Mouse (Mus musculus): ENCODE data around the gene Gm34302. TPM values are rescaled to one million over a fixed set of nuclear protein-coding genes. Genes with fewer than 3 reads are reported as not detected.

The Gm34302 gene
- not detected for polyA plus RNA-seq (2017; shearing (Covaris generic))

DNA sequence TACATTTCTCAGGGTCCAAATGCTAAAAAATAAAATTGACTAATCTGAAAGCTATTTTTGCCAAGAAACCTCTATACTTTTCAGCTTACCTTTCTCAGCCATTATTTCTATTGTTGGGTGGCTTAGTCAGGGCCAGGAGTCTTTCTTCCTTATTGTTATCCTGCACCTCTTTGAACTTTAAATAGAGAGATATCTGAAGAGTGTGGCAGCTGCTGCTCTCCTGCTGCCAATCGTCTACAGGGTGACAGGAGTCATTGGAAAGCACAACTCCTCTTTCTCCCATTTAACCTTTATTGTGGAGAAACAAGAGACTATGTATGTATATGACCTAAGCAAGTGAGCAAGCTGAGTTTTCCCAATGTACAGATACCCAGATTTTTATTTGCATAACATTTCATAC, at the start of gene Gm34302:
TSS of gene Gm34302 (minus strand) at position 154 of the 400 bp plus-strand sequence.

Other genes starting within 250 kb of the Gm34302 start
- gene Mme, start 242.3 kb downstream of the Gm34302 start, polyA plus RNA-seq (2017; shearing (Covaris generic)), result under 1 TPM in 1 of 2 experiments, not detected in 1; 0.17 TPM